Mouse (Mus musculus) MEL (cell line): Measurements from ENCODE around the gene Mapk7. TPM values are rescaled to one million over a fixed set of nuclear protein-coding genes. Genes with fewer than 3 reads are reported as not detected.
A peak's percentile ranks its signal among the peaks of the same experiment; 100 is the strongest.

ENCODE experiments used
- DNase-seq: peaks from one replicate; pipeline ENCODE4 v3.0.0; 2011; ENCODE audit warnings: low read depth, low spot score
- H3K27ac ChIP-seq: 2 replicates; pipeline ENCODE4 v1.5.1; 2012; ENCODE audit warnings: low read depth, mild to moderate bottlenecking, control low read depth, low read length, moderate library complexity; ENCODE audit not compliant: control insufficient read depth
- H3K27me3 ChIP-seq, 2 experiments: fragments of 150-350 bp in 1 of 2; sonication (generic) in 1 of 2; 2 replicates each; pipeline ENCODE4 v1.6.1; 2012; ENCODE audit warnings: low read length in 2 of 2, mild to moderate bottlenecking in 2 of 2, improper control_type of control experiment in 1 of 2, moderate library complexity in 1 of 2; ENCODE audit not compliant: insufficient read depth in 2 of 2, control insufficient read depth in 1 of 2
- H3K36me3 ChIP-seq, 2 experiments: 2 replicates each; pipeline ENCODE4 v1.6.1; 2012 to 2014; ENCODE audit warnings: low read length in 2 of 2, improper control_type of control experiment in 1 of 2, inconsistent platforms in 1 of 2, mild to moderate bottlenecking in 1 of 2; ENCODE audit not compliant: insufficient read depth in 2 of 2, control insufficient read depth in 1 of 2
- H3K4me1 ChIP-seq, 2 experiments: fragments of 150-350 bp in 1 of 2; sonication (generic) in 1 of 2; 2 replicates each; pipeline ENCODE4 v1.6.1; 2012; ENCODE audit warnings: low read length in 2 of 2, improper control_type of control experiment in 1 of 2, mild to moderate bottlenecking in 1 of 2; ENCODE audit not compliant: insufficient read depth in 2 of 2, control insufficient read depth in 1 of 2
- H3K4me3 ChIP-seq, 2 experiments: fragments of 150-350 bp in 1 of 2; sonication (generic) in 1 of 2; 2 replicates each; pipeline ENCODE4 v1.5.1; 2012; ENCODE audit warnings: low read depth in 2 of 2, low read length in 2 of 2, mild to moderate bottlenecking in 2 of 2, moderate library complexity in 2 of 2, control low read depth in 1 of 2, improper control_type of control experiment in 1 of 2; ENCODE audit not compliant: control insufficient read depth in 1 of 2, insufficient read depth in 1 of 2
- H3K79me2 ChIP-seq: 2 replicates; pipeline ENCODE4 v1.6.1; 2012; ENCODE audit warnings: mild to moderate bottlenecking, low read length, moderate library complexity; ENCODE audit not compliant: control insufficient read depth, poor library complexity, insufficient read depth
- H3K9ac ChIP-seq: 2 replicates; pipeline ENCODE4 v1.6.1; 2012; ENCODE audit warnings: low read depth, mild to moderate bottlenecking, control low read depth, low read length, moderate library complexity; ENCODE audit not compliant: control insufficient read depth, poor library complexity, severe bottlenecking
- H3K9me3 ChIP-seq: fragments of 150-350 bp; sonication (generic); replicated peaks from 2 replicates; pipeline ENCODE4 v1.6.1; 2012; ENCODE audit warnings: mild to moderate bottlenecking, low read length, improper control_type of control experiment, moderate library complexity; ENCODE audit not compliant: insufficient read depth
- CHD1 ChIP-seq: IDR thresholded peaks from 2 replicates; pipeline ENCODE4 v1.6.1; 2012; ENCODE audit warnings: low read depth, mild to moderate bottlenecking, inconsistent platforms, low read length, improper control_type of control experiment
- CHD2 ChIP-seq: IDR thresholded peaks from 2 replicates; pipeline ENCODE4 v1.6.1; 2011; ENCODE audit warnings: low read length, improper control_type of control experiment
- E2F4 ChIP-seq: IDR thresholded peaks from 2 replicates; pipeline ENCODE4 v1.6.1; 2011; ENCODE audit warnings: low read depth, low read length, improper control_type of control experiment, borderline replicate concordance
- EP300 ChIP-seq, 2 experiments: IDR thresholded peaks; 2 replicates each; pipeline ENCODE4 v1.6.1; 2011; ENCODE audit warnings: improper control_type of control experiment in 2 of 2, low read length in 2 of 2, low read depth in 1 of 2, mild to moderate bottlenecking in 1 of 2
- ETS1 ChIP-seq: IDR thresholded peaks from 2 replicates; pipeline ENCODE4 v1.6.1; 2012; ENCODE audit warnings: low read depth, mild to moderate bottlenecking, inconsistent platforms, low read length, improper control_type of control experiment, moderate library complexity
- GABPA ChIP-seq: IDR thresholded peaks from 2 replicates; pipeline ENCODE4 v1.6.1; 2012; ENCODE audit warnings: low read depth, mild to moderate bottlenecking, inconsistent platforms, low read length, improper control_type of control experiment, moderate library complexity
- GATA1 ChIP-seq: IDR thresholded peaks from 2 replicates; pipeline ENCODE4 v1.6.1; 2011; ENCODE audit warnings: low read depth, low read length, improper control_type of control experiment
- HCFC1 ChIP-seq: IDR thresholded peaks from 2 replicates; pipeline ENCODE4 v1.6.1; 2012; ENCODE audit warnings: low read depth, mild to moderate bottlenecking, inconsistent platforms, low read length, improper control_type of control experiment, moderate library complexity
- JUND ChIP-seq: IDR thresholded peaks from 2 replicates; pipeline ENCODE4 v1.6.1; 2011; ENCODE audit warnings: low read depth, mild to moderate bottlenecking, improper control_type of control experiment, low read length
- KAT2A ChIP-seq: conservative IDR thresholded peaks from 2 replicates; pipeline ENCODE4 v1.6.1; 2012; ENCODE audit warnings: low read depth, low read length, improper control_type of control experiment, inconsistent platforms
- MAFK ChIP-seq: IDR thresholded peaks from 2 replicates; pipeline ENCODE4 v1.6.1; 2011; ENCODE audit warnings: low read depth, mild to moderate bottlenecking, low read length, improper control_type of control experiment, borderline replicate concordance
- MAX ChIP-seq: IDR thresholded peaks from 2 replicates; pipeline ENCODE4 v1.6.1; 2011; ENCODE audit warnings: low read length, improper control_type of control experiment
- MEF2A ChIP-seq: IDR thresholded peaks from 2 replicates; pipeline ENCODE4 v1.6.1; 2014; ENCODE audit warnings: low read depth, mild to moderate bottlenecking, inconsistent platforms, low read length, improper control_type of control experiment; ENCODE audit not compliant: poor library complexity, insufficient replicate concordance, severe bottlenecking; ENCODE audit errors: extremely low read depth
- MYB ChIP-seq: IDR thresholded peaks from 2 replicates; pipeline ENCODE4 v1.6.1; 2011; ENCODE audit warnings: mild to moderate bottlenecking, low read depth, low read length, improper control_type of control experiment
- NELFE ChIP-seq: IDR thresholded peaks from 2 replicates; pipeline ENCODE4 v1.6.1; 2011; ENCODE audit warnings: low read depth, low read length, improper control_type of control experiment
- POLR2A ChIP-seq, 2 experiments: IDR thresholded peaks; 2 replicates each; pipeline ENCODE4 v1.6.1; 2011 to 2012; ENCODE audit warnings: low read length in 2 of 2, mild to moderate bottlenecking in 2 of 2, control low read depth in 1 of 2, improper control_type of control experiment in 1 of 2, low read depth in 1 of 2, moderate library complexity in 1 of 2; ENCODE audit not compliant: control insufficient read depth in 1 of 2, insufficient read depth in 1 of 2, poor library complexity in 1 of 2
- POLR2AphosphoS2 ChIP-seq: IDR thresholded peaks from 2 replicates; pipeline ENCODE4 v1.6.1; 2011; ENCODE audit warnings: low read length, improper control_type of control experiment
- POLR2AphosphoS5 ChIP-seq: IDR thresholded peaks from 2 replicates; pipeline ENCODE4 v1.6.1; 2012; ENCODE audit warnings: low read depth, borderline replicate concordance, mild to moderate bottlenecking, inconsistent platforms, low read length, moderate library complexity, mixed read lengths
- RAD21 ChIP-seq: IDR thresholded peaks from 2 replicates; pipeline ENCODE4 v1.6.1; 2011; ENCODE audit warnings: mild to moderate bottlenecking, low read depth, low read length, improper control_type of control experiment
- SMC3 ChIP-seq: IDR thresholded peaks from 2 replicates; pipeline ENCODE4 v1.6.1; 2011; ENCODE audit warnings: low read depth, low read length, improper control_type of control experiment
- TAL1 ChIP-seq: IDR thresholded peaks from 2 replicates; pipeline ENCODE4 v1.6.1; 2012; ENCODE audit warnings: mild to moderate bottlenecking, inconsistent platforms, low read length, moderate library complexity, mixed read lengths
- UBTF ChIP-seq: IDR thresholded peaks from 2 replicates; pipeline ENCODE4 v1.6.1; 2012; ENCODE audit warnings: low read depth, mild to moderate bottlenecking, inconsistent platforms, low read length, improper control_type of control experiment, moderate library complexity, borderline replicate concordance; ENCODE audit not compliant: insufficient read depth
- USF1 ChIP-seq: IDR thresholded peaks from 2 replicates; pipeline ENCODE4 v1.6.1; 2014; ENCODE audit warnings: low read depth, mild to moderate bottlenecking, inconsistent platforms, low read length, improper control_type of control experiment, moderate library complexity
- USF2 ChIP-seq, 2 experiments: IDR thresholded peaks; 2 replicates each; pipeline ENCODE4 v1.6.1; 2011 to 2012; ENCODE audit warnings: improper control_type of control experiment in 2 of 2, low read length in 2 of 2, borderline replicate concordance in 1 of 2, inconsistent platforms in 1 of 2, low read depth in 1 of 2, mild to moderate bottlenecking in 1 of 2; ENCODE audit not compliant: insufficient read depth in 1 of 2
- ZMIZ1 ChIP-seq: IDR thresholded peaks from 2 replicates; pipeline ENCODE4 v1.6.1; 2012; ENCODE audit warnings: low read depth, mild to moderate bottlenecking, inconsistent platforms, low read length, improper control_type of control experiment, moderate library complexity
- ZNF384 ChIP-seq: IDR thresholded peaks from 2 replicates; pipeline ENCODE4 v1.6.1; 2012; ENCODE audit warnings: low read depth, mild to moderate bottlenecking, inconsistent platforms, low read length, improper control_type of control experiment
- polyA plus RNA-seq, 2 experiments: library from polyadenylated mRNA; stranded (reverse) in 1 of 2; unstranded in 1 of 2; fragments of >175 nt in 1 of 2; fragments of >200 nt in 1 of 2; gene quantifications; 2 replicates each; pipeline versions ENCODE4 v1.2.1 to v1.2.4; 2012; ENCODE audit warnings: low replicate concordance in 2 of 2, low read depth in 1 of 2; ENCODE audit not compliant: insufficient read length in 2 of 2, insufficient read depth in 1 of 2, missing spikeins in 1 of 2
- total RNA-seq: library from RNA; depleted of rRNA; stranded (reverse); fragments of 300-350 nt; gene quantifications from 2 replicates; pipeline ENCODE4 v1.2.3, GENCODE M21; 2012

Mapk7 gene
- total and polyA plus RNA-seq, 3 experiments = 12.6 to 25.3 TPM; not detected in 1

- TF ChIP-seq MEF2A = no peak
- TF ChIP-seq POLR2A (IDR thresholded peaks at IDR 0.05; ENCODE audit: control insufficient read depth in 1 of 2, insufficient read depth in 1 of 2, low read depth in 1 of 2, low read length in 2 of 2, poor library complexity in 1 of 2) = peak in 1 of 2 experiments; percentile 55; a peak in 1 of 4 replicates
- TF ChIP-seq ZMIZ1 = no peak
- TF ChIP-seq EP300 (IDR thresholded peaks at IDR 0.05; ENCODE audit: low read depth in 1 of 2, low read length in 2 of 2) = no peak
- no peak for TF ChIP-seq GABPA
- TF ChIP-seq MYB = no peak
- no peak for TF ChIP-seq GATA1
- peak; percentile 100 for TF ChIP-seq RAD21
- TF ChIP-seq, all 39 proteins: peak for 20
These were observed 10.6 kb upstream of the Mapk7 start, which contains the start of gene B9d1 (continued) for GRCm38 (mm10) chr11:61504713-61505257.

- Histone ChIP-seq H3K4me1 (peaks cover 2 to 20% of the 10 kb centered on the region in 2 experiments), H3K4me3 (no peak overlapping the region), H3K27ac (no peak overlapping the region), H3K27me3 (no peaks in the 10 kb centered on the region), H3K9ac (no peak overlapping the region), H3K9me3 (no peaks in the 10 kb centered on the region), H3K79me2 (no peaks in the 10 kb centered on the region; the same call in 1 of the 2 replicates), H3K36me3 (peaks cover 0 to 8% of the 10 kb centered on the region in 2 experiments; a peak in 2 of 4 replicates)
- no peak for DNase-seq
- TF ChIP-seq ZNF384 (no peak), NELFE (no peak), CHD2 (no peak), UBTF (no peak), JUND (no peak), TAL1 (no peak), POLR2AphosphoS2 (no peak), GABPA (no peak)
These were observed 9.7 kb upstream of the Mapk7 start for GRCm38 (mm10) chr11:61503933-61504332.

- no peaks in the 10 kb centered on the region for H3K9me3 ChIP-seq
- peak overlapping the region; percentile 26; the same call in 1 of the 2 replicates for H3K27ac ChIP-seq
- H3K9ac ChIP-seq = peak overlapping the region; percentile 25; the same call in 1 of the 2 replicates
- H3K27me3 ChIP-seq = no peaks in the 10 kb centered on the region
- no peaks in the 10 kb centered on the region; the same call in 1 of the 2 replicates for H3K79me2 ChIP-seq
- H3K4me3 ChIP-seq = peak overlapping the region in 1 of 2 experiments; percentile 9; a peak in 1 of 4 replicates
- DNase-seq = peak; percentile 81
- H3K4me1 ChIP-seq = peaks cover 5 to 36% of the 10 kb centered on the region in 2 experiments
- H3K36me3 ChIP-seq = peaks cover 0 to 33% of the 10 kb centered on the region in 2 experiments; a peak in 2 of 4 replicates
- TF ChIP-seq SMC3 (no peak), TAL1 (no peak), E2F4 (no peak), MEF2A (0 out of 2 replicates have a peak, but pooled peaks have one; percentile 82), UBTF (no peak), CHD1 (no peak), RAD21 (no peak), HCFC1 (no peak), KAT2A (no peak), MAX (0 out of 2 replicates have a peak, but pooled peaks have one; percentile 18), JUND (no peak), USF1 (no peak), ETS1 (peak; percentile 45), MAFK (no peak), GATA1 (no peak), POLR2AphosphoS5 (no peak), USF2 (IDR thresholded peaks at IDR 0.05; ENCODE audit: borderline replicate concordance in 1 of 2, insufficient read depth in 1 of 2, low read depth in 1 of 2, low read length in 2 of 2) (no peak)
These were observed 4.7 kb upstream of the Mapk7 start for GRCm38 (mm10) chr11:61498736-61499504.
